Mouse (Mus musculus): ENCODE results near the gene Dst. TPM values are rescaled to one million over a fixed set of nuclear protein-coding genes. Genes with fewer than 3 reads are reported as not detected.

Gene Dst
- 100 to 1,000 TPM in 1 of 2 experiments, 10 to 100 TPM in 1; 95.3 to 136 TPM for total RNA-seq (2021)
- long read RNA-seq, experiment 1, partial matches to known transcripts: 1 of 1 reads
- long read RNA-seq, experiment 1, other reads (novel, unspliced or antisense): 0 of 1 reads
- long read RNA-seq, experiment 2, partial matches to known transcripts: 1 of 2 reads
- long read RNA-seq, experiment 2, other reads (novel, unspliced or antisense): 1 of 2 reads

DNA sequence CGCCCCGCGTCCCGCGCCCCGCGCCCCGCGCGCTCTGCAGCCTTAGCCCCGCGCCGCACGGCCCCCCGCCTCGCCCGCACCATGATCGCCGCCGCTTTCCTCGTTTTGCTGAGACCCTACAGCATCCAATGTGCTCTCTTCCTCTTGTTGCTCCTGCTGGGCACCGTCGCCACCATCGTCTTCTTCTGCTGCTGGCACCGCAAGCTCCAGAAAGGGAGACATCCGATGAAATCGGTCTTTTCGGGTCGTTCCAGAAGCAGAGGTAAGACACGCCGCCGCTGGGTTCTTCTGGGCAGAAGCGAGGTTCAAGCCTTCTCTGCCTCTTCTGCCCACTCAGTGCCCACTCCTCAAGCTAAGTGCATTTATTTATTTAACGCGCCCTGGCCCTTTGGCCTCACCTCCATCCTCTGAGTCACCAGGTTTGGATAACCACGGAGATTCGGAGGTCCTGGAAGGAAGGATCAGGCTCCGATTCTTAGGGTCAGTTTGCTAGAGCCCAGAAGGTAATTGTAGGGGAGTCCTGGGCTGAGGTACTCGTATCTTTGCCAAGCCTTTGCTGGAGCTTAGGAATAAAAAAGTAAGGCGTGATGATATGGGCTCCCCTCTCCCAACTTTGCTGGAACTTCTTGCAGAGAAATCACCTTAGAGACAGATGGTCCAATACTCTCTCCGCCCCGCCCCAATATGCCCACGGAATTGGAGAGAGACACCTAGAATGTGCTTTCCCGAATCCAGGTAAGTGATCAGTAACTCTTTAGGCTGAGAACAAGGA lies at the start of gene Dst:
Gene Dst (plus strand): TSS at position 35 of the 772 bp plus-strand sequence.
- DNase-seq: no peak

DNA sequence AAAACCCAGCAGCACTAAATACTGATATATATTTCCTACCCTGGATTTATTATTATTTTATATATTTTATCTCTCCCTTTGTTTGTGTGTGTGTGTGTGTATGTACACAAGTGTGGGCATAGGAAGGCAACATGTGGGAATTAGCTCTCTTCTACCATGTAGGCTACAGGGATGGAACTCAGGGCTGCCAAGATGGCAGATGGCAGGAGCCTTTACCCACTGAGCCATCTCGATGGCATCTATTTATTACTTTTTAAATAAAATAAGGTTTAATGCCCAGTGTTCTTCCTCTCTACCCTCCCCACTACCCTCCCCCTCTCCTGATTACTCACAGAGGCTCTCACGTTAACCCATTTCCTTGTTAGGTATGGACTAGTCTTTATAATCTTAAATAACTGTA lies 39.0 kb upstream of the Dst start:
- no peak for DNase-seq

GRCm38 (mm10) chr1:33869437-33869836 lies 38.6 kb upstream of the Dst start:
- DNase-seq: no peak

- DNase-seq: no peak
Measured at GRCm38 (mm10) chr1:33873561-33873960, 34.5 kb upstream of the Dst start.

GRCm38 (mm10) chr1:33875691-33876090 lies 32.3 kb upstream of the Dst start:
- peak; percentile 40 for DNase-seq

- no peak for DNase-seq
Measured at GRCm38 (mm10) chr1:33876416-33876815, 31.6 kb upstream of the Dst start.

DNA sequence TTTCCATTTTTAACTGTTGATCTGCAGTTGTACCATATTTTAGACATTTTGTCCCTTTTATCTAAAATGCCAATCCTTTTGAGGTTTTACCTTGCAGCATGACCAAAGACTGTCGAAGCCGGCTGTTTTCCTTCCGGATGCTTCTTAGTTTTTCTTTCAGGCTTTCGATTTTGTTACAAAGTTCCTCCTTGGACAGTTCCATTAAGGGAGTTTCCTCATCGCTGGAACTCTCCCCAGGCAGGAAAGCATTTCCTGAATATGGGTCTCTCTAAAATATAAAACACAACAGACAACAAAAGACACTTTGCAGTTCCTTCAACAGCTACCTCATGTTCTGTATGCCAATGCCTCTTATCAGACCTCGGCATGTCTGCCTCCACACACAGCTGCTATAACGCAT lies 29.9 kb upstream of the Dst start:
- DNase-seq: no peak

DNA sequence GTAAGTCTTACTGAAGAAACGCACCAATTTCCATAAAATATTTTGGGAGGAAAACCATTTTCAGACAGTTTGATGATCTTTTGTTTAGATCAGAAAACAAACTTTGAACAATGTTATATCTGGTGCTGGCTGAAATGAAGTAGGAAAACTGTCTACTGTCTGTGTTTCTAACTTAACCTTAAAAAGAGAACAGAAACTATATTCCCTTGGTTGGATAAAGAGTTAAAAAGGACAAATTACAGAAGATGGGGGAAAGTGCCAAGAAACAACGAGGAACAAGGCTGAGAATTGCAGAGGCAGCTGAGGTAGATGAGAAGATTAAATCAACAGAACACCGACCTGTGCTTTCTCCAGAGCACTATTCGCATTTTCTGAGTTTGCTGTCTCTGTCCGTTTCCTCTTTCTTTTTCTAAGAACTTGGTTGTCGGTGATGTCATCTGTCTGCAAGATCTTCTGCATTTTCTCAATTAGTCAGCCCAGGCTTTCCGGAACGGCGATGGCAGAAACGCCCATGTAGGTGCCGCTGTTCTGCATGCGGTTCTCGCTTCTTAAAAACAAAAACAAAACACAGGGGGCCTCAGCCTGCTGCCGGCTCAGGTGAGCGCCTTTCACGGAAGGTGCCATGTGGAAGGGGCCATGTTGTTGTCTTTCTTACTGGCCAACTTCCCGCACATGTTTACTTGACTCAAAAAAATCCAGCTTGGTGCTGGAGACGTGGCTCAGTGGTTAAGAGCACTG lies 24.8 kb upstream of the Dst start:
- DNase-seq: peak; percentile 37

- peak; percentile 69 for DNase-seq
Measured at GRCm38 (mm10) chr1:33892784-33893183, 15.2 kb upstream of the Dst start.

DNA sequence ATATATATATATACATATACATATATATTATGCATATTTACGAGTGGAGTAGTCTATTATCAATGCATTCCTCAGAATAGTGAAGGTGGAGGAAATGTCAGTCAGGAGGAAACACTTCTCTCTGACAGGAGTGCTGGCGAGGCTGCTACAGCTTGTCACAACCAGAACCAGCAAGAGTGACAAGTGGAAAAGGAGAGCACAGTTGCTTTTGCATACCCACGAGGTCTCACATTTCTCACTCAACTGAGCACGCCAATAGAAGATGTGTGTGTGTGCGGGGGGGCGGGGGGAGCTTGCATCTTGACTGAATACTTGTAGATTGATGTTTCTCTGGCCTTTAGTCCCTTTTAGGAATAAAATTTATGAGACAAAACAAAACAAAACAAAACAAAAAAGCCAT lies 11.9 kb upstream of the Dst start:
- no peak for DNase-seq

DNA sequence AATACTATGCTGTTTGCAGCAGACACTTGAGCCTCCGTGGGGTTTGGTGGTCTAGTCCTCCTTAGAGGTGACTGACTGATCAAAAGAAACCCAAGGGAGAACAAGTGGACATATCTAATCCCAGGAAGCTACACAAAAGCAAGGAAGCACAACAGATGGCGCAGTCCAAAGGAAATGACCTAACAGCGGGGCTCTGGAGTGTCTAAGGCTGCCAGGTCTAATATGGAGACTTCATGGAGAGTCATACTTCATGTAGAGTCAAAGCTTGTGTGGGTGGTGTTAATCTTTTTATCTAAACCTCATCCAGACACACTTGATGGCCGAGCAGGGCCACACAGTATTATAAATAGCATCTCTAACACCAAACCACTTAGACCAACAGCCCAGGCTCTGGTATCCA lies 11.4 kb upstream of the Dst start:
- DNase-seq: no peak

DNA sequence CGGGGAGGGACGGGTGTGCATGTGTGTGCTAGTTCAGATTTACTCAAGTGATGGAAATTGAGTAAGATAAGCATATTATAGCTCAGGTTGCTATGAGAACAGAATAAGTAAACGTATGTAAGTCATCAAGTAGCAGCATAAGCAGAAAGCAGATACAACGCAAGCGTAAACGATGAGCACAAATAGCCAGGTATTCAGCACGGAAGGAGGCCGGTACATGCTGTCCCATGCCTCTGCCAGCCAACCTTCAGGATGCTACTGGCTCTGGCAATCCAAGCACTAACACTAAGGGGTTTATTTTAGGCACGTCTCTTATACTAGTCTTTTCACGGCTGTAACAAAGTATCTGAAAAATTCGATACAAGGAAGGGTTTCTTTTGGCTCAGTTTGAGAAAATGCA lies 10.6 kb upstream of the Dst start:
- DNase-seq: no peak

DNA sequence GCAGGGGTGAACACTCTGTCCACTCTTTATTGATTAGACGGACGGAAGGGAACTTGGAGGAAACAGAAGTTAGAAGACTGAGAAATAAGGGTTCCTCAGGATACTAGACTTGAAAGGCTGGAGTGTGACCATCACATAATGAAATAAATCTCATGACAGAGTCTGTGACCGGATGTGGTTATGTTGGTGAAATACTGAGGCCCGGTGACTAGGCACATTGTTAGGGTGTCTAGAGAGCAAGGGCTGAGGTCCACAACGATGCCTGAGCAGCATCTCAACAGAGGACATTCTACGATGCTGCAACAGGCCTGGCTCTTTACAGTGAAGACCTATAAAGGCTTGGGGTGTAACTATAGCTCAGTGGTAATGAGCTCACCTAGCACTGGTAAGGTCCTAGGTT lies 9.7 kb upstream of the Dst start:
- no peak for DNase-seq

DNA sequence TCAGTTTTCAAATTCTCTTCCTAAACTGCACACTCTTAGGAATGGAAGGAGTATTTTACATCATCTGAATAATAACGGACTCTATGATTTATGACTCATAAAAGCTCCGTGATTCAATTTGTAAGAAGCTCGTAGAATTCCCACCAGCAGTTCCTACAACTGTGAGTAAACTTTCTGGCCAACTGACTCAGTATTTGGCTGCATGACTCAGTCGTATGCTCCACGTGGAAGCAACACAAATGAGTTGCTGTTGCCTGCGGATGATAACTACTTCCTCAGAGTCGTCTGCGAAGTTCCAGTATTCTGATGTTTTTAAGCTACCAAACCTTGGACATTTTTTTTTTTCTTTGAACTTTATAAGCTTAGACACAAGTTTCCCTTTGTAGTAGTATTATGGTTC lies 7.8 kb upstream of the Dst start:
- DNase-seq: peak; percentile 8

DNA sequence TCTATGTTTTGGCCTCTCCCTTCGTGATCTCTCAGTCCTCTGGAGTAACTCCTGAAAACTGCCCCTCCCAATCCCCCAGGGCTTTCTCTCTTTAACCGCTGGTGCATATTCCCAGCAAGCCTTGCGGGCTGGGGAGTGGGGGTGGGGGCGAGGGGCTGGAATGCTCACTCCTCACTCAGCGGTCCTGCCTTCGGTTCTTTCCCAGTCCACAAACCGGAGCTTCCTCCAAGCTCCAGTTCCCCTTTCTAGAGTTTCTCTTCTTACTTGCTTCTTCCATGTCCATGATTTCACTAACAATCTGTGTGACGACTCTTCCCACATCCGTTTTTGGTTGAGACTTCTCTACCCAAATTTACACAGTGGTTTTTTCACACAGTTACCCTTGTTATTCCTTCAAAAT lies 4.4 kb upstream of the Dst start:
- no peak for DNase-seq

DNA sequence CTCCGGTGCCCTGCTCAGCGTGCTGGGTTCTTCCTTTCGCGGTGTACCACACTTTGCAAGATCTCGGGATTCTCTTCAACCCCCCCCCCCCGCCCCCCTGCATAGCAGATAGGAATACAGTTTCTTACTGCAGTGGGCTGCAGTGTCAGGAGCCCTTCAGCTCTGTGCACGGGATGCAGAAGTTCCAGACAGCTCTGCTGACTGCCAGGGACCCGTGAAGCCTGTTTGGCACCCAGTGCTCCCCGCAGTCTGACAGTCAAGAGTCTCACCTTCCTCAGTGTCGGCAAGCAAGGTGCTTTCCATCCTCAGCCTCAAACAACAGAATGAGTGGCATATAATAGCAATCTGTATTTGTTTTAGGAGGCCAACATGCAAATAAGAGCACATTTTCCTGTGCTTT lies 1.8 kb upstream of the Dst start:
- no peak for DNase-seq

DNA sequence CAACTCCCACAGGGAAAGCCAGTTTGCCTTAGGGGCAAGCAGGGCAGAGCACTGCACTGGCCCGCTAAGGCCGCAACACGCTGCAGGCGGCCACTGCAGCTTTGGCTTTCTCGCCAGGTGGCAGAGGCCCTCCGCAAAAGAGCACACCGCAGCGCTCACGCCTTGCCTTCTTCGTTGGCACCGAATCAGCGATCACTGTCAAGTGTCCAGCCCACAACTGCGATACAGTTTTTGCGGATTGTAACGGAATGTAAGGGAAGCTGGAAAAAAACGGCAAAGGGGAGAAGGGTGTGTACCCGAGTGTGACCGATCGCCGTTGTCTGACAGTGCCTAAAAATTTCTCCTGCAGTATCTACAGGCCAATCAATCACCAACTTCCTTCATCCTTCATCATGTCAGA lies 1.1 kb upstream of the Dst start:
- peak; percentile 11 for DNase-seq

GRCm38 (mm10) chr1:33907421-33908190 lies 419 bp upstream of the Dst start, which contains the start of gene Bend6:
Bend6 (minus strand) TSS chr1:33907816.
- peak; percentile 72 for DNase-seq

- no peak for DNase-seq
Measured at GRCm38 (mm10) chr1:33911589-33911988, 3.6 kb downstream of the Dst start.

GRCm38 (mm10) chr1:33916554-33916953 lies 8.5 kb downstream of the Dst start:
- DNase-seq: no peak

- no peak for DNase-seq
Measured at GRCm38 (mm10) chr1:33922975-33923374, 14.9 kb downstream of the Dst start.

GRCm38 (mm10) chr1:33925283-33925682 lies 17.3 kb downstream of the Dst start:
- no peak for DNase-seq

- DNase-seq: no peak
Measured at GRCm38 (mm10) chr1:33927466-33927865, 19.4 kb downstream of the Dst start.
